In genomic region chr1:160054366-160055078, GRCm38 (mm10) we compare ENCODE assay signal across 16 mouse cellular contexts. TPM values are rescaled to one million over a fixed set of nuclear protein-coding genes. Genes with fewer than 3 reads are reported as not detected.
DNase-seq lines count a peak whose midpoint lies in the region; ATAC-seq and TF ChIP-seq lines count a peak whose summit lies in the region.
"Had no signal": no experiment of that assay in that cellular context is flagged by ENCODE, and none has a peak within 500 bp of the region (broad histone marks: within the 10 kb centered on the region; RNA-seq: fewer than 3 reads in every experiment).

No protein-coding gene starts in this region.

- DNase-seq in lung, postnatal 0 days (ENCODE audit: low spot score) = no peak
- no peak for DNase-seq in lung, postnatal 25 days (ENCODE audit: low spot score)
- DNase-seq in liver, postnatal 0 days = no peak
- DNase-seq in gastrocnemius, adult 8-10 months (ENCODE audit: low spot score in 2 of 2) = no peak
- no peak for DNase-seq in urinary bladder, adult 18-20 months (ENCODE audit: low spot score in 2 of 2)
- DNase-seq: adrenal gland, postnatal 36 days; cerebellum, postnatal 25 days; gastrocnemius, postnatal 25 days; retina, postnatal 1 day; thymus, postnatal 36 days had no signal

- no peaks in the 10 kb centered on the region for H3K27me3 ChIP-seq in lung, postnatal 0 days (replicated peaks; ENCODE audit: insufficient read depth, low read length)
- no peaks in the 10 kb centered on the region for H3K27me3 ChIP-seq in liver, postnatal 0 days (ENCODE audit: insufficient read depth, low read length)
- no peaks in the 10 kb centered on the region for H3K27me3 ChIP-seq in heart, embryonic 11.5 days (ENCODE audit: control insufficient read depth, insufficient read depth, low read length)
- H3K27me3 ChIP-seq: heart, embryonic 13.5 days; stomach, embryonic 15.5 days had no signal

- H3K27ac ChIP-seq in lung, postnatal 0 days (ENCODE audit: low read length) = peak overlapping the region; percentile 78
- 0 out of 2 replicates have a peak overlapping the region, but pooled peaks have one; percentile 13 for H3K27ac ChIP-seq in liver, postnatal 0 days (ENCODE audit: low read depth)
- no peak overlapping the region for H3K27ac ChIP-seq in heart, embryonic 11.5 days (ENCODE audit: low read depth, low read length)
- H3K27ac ChIP-seq: heart, embryonic 13.5 days; stomach, embryonic 15.5 days had no signal

- no peaks in the 10 kb centered on the region for H3K9me3 ChIP-seq in lung, postnatal 0 days (ENCODE audit: low read length)
- H3K9me3 ChIP-seq in liver, postnatal 0 days (ENCODE audit: low read length) = no peaks in the 10 kb centered on the region
- no peaks in the 10 kb centered on the region for H3K9me3 ChIP-seq in heart, embryonic 11.5 days (replicated peaks; ENCODE audit: control insufficient read depth, low read length)
- H3K9me3 ChIP-seq: heart, embryonic 13.5 days; stomach, embryonic 15.5 days had no signal

- no peak overlapping the region for H3K4me2 ChIP-seq in lung, postnatal 0 days (replicated peaks; ENCODE audit: low read depth, low read length)
- no peak overlapping the region for H3K4me2 ChIP-seq in liver, postnatal 0 days (ENCODE audit: low read depth, low read length)
- no peak overlapping the region for H3K4me2 ChIP-seq in heart, embryonic 11.5 days
- H3K4me2 ChIP-seq: heart, embryonic 13.5 days; stomach, embryonic 15.5 days had no signal

- no peak overlapping the region for H3K4me3 ChIP-seq in lung, postnatal 0 days (ENCODE audit: low read depth, low read length)
- H3K4me3 ChIP-seq in liver, postnatal 0 days (ENCODE audit: low read depth, low read length) = no peak overlapping the region
- no peak overlapping the region for H3K4me3 ChIP-seq in heart, embryonic 11.5 days (ENCODE audit: low read depth, low read length)
- H3K4me3 ChIP-seq: heart, embryonic 13.5 days; stomach, embryonic 15.5 days had no signal

- no peak for TF ChIP-seq CTCF in lung, postnatal 0 days (IDR thresholded peaks at IDR 0.05)
- no peak for TF ChIP-seq CTCF in liver, postnatal 0 days (IDR thresholded peaks at IDR 0.05; ENCODE audit: low read depth)

- 35% methylated on average over 5 of the region's 5 CpGs for WGBS in lung, postnatal 0 days
- WGBS in liver, postnatal 0 days (ENCODE audit: insufficient replicate concordance) = 46% methylated on average over 5 of the region's 5 CpGs
- WGBS in heart, embryonic 11.5 days (ENCODE audit: insufficient replicate concordance) = 55% methylated on average over 5 of the region's 5 CpGs

- no peak overlapping the region for H3K9ac ChIP-seq in lung, postnatal 0 days (replicated peaks; ENCODE audit: low read depth)
- no peak overlapping the region for H3K9ac ChIP-seq in liver, postnatal 0 days (replicated peaks)
- no peak overlapping the region for H3K9ac ChIP-seq in heart, embryonic 11.5 days (ENCODE audit: low read depth, low read length)
- H3K9ac ChIP-seq: heart, embryonic 13.5 days; stomach, embryonic 15.5 days had no signal

- no peak for TF ChIP-seq EP300 in lung, postnatal 0 days (IDR thresholded peaks at IDR 0.05)
- no peak for TF ChIP-seq EP300 in liver, postnatal 0 days (IDR thresholded peaks at IDR 0.05; ENCODE audit: low read depth)

- peaks cover 16% of the 10 kb centered on the region; the same call in 1 of the 2 replicates for H3K4me1 ChIP-seq in lung, postnatal 0 days (ENCODE audit: insufficient read depth, low read depth, low read length)
- peaks cover 31% of the 10 kb centered on the region for H3K4me1 ChIP-seq in liver, postnatal 0 days (ENCODE audit: insufficient read depth)
- peaks cover 12% of the 10 kb centered on the region for H3K4me1 ChIP-seq in heart, embryonic 11.5 days (ENCODE audit: control insufficient read depth, insufficient read depth, low read length)
- H3K4me1 ChIP-seq: stomach, embryonic 15.5 days had no signal

- no peak for ATAC-seq in lung, postnatal 0 days
- ATAC-seq in common myeloid progenitor, adult 5-6 weeks (replicated peaks; ENCODE audit: low read depth, poor library complexity, severe bottlenecking) = peak; percentile 30
- ATAC-seq in liver, postnatal 0 days = peak; percentile 41; the same call in 1 of the 2 replicates
- ATAC-seq in heart, embryonic 11.5 days (replicated peaks; ENCODE audit: insufficient number of reproducible peaks, low FRiP score, low TSS enrichment) = no peak
- ATAC-seq: intestine, embryonic 16.5 days had no signal

- H3K36me3 ChIP-seq in lung, postnatal 0 days (ENCODE audit: insufficient read depth, low read length) = no peaks in the 10 kb centered on the region
- H3K36me3 ChIP-seq in liver, postnatal 0 days (replicated peaks; ENCODE audit: insufficient read depth, low read length) = no peaks in the 10 kb centered on the region; the same call in 1 of the 2 replicates
- no peaks in the 10 kb centered on the region for H3K36me3 ChIP-seq in heart, embryonic 11.5 days (ENCODE audit: control insufficient read depth, insufficient read depth, low read length)
- H3K36me3 ChIP-seq: heart, embryonic 13.5 days; stomach, embryonic 15.5 days had no signal

RNA-seq across cellular contexts. Expression of gene 4930523C07Rik, which starts 10.3 kb away (rescaled TPM):
- polyA plus RNA-seq in lung, postnatal 0 days (2015; fragmentation: Nextera tagmentation; extraction: Ambion mirVana) = 111 and 115 TPM in 2 replicates
- total RNA-seq in common myeloid progenitor, adult 5-6 weeks (2017) = 31.8 and 80.5 TPM in 2 replicates
- 16.5 and 23.0 TPM in 2 replicates for polyA plus RNA-seq in liver, postnatal 0 days (2015; fragmentation: Nextera tagmentation; extraction: Ambion mirVana)
- 1 to 10 TPM; 2.5 to 5.5 (median 3.1) TPM for total RNA-seq in gastrocnemius, adult 8-10 months (2022)
- 13.3 and 15.0 TPM in 2 replicates for polyA plus RNA-seq in heart, embryonic 11.5 days (2014; fragmentation: Nextera tagmentation; extraction: Ambion mirVana)
- total RNA-seq: MEL had no signal

Comparison
In these comparisons a context has a peak if more than half of its experiments do, and no peak if none do; other contexts are left out.
1. ATAC-seq: peak in common myeloid progenitor, adult 5-6 weeks (single experiment) and liver, postnatal 0 days (single experiment); none in lung, postnatal 0 days (single experiment) and heart, embryonic 11.5 days (single experiment).